Mouse (Mus musculus) lung, postnatal 0 days (tissue): ENCODE measurements around the gene H2-DMa.

Experiments used
- CTCF ChIP-seq: IDR thresholded peaks from 2 replicates; pipeline ENCODE4 v1.5.1; 2016; ENCODE audit warnings: antibody characterized with exemption, mild to moderate bottlenecking
- EP300 ChIP-seq: IDR thresholded peaks from 2 replicates; pipeline ENCODE4 v1.6.1; 2016; ENCODE audit warnings: antibody characterized with exemption, mild to moderate bottlenecking, control low read depth

DNA sequence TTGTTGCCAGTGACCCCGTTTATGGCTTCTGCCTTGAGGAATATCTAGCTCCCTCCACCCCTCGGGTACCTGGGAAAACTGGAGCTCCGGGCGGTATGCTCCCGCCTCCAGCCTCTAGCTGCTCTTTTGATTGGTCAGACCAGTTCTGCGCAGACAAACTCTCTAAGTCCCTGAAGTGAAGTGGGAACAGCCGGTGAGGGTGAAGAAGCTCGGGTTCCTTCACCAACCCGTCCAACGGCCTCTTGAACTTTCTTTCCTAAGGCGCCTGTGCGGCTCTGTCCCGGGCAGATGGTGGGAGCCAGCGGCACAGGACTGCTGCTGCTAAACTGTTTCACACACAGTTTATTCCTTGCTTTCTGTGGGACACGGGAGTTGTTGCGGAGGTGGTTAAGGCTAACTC, 20.1 kb downstream of the H2-DMa start:
- TF ChIP-seq CTCF, result no peak
- no peak for TF ChIP-seq EP300
